Mouse (Mus musculus) ES-Bruce4 (cell line): ENCODE results near the gene Epdr1.

ENCODE experiments used
- CTCF ChIP-seq: IDR thresholded peaks from one replicate; pipeline ENCODE4 v1.8.1; 2011; ENCODE audit warnings: low read depth, low read length
- POLR2A ChIP-seq: IDR thresholded peaks from one replicate; pipeline ENCODE4 v1.8.1; 2011; ENCODE audit warnings: low read length; ENCODE audit not compliant: insufficient read depth

GRCm38 (mm10) chr13:19603719-19604118 lies 16.0 kb downstream of the Epdr1 start:
- TF ChIP-seq CTCF, result no peak
- TF ChIP-seq POLR2A, result no peak
